Mouse (Mus musculus) erythroblast, adult 5-6 weeks (primary cell): ENCODE results near the gene Pspn. TPM values are rescaled to one million over a fixed set of nuclear protein-coding genes. Genes with fewer than 3 reads are reported as not detected.

Source experiments
- ATAC-seq: replicated peaks from 2 replicates; pipeline ENCODE4 v1.8.0; 2016; ENCODE audit warnings: moderate number of reproducible peaks, mild to moderate bottlenecking, moderate TSS enrichment, inconsistent platforms; ENCODE audit not compliant: poor library complexity, low FRiP score, severe bottlenecking
- total RNA-seq, 2 experiments: library from RNA; stranded (forward) in 1 of 2; stranded (reverse) in 1 of 2; fragments of 150-400 nt in 1 of 2; fragments of 200-764, 138-1000 nt in 1 of 2; gene quantifications; 2 replicates each; pipeline versions ENCODE4 v1.2.3 to v1.2.4; 2015 to 2017; ENCODE audit warnings: low replicate concordance in 2 of 2

The Pspn gene
- total RNA-seq (2015; ENCODE audit: low replicate concordance): not detected in 2 replicates
- 1.5 TPM in 1 of 2 replicates, not detected in the other for total RNA-seq (2017; ENCODE audit: low replicate concordance)

DNA sequence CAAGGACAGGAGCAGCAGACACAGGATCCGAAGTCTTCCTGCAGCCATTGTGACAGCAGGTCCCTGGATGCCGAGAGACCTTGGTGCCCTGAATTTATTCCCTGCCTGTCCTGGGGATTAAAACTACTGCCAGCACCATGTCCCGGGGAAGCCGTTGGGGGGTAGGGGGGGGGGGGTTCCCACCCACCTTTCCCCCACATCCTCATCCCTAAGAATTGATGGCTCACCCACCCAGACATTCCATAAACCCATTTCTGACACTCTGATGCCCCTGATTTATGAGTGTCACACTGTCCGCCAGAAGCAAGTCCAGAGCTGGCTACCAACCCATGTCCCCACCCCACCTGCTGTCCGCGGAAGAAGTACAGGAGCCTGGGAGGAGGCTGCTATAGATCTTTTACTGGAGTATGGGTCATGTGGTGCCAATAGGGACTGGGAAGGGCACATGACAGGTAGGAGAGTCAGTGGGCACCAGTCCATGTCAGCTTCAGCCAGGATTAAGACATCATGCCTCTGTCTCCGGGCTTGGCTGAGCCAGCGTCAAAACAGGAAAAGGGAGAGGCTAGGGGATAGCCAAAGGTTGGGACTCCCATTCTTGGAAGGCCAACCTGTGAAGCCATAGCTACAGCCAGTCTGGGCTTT, at the start of gene Pspn:
Pspn (minus strand) TSS at position 51 of the 642 bp plus-strand sequence.
- no peak for ATAC-seq

DNA sequence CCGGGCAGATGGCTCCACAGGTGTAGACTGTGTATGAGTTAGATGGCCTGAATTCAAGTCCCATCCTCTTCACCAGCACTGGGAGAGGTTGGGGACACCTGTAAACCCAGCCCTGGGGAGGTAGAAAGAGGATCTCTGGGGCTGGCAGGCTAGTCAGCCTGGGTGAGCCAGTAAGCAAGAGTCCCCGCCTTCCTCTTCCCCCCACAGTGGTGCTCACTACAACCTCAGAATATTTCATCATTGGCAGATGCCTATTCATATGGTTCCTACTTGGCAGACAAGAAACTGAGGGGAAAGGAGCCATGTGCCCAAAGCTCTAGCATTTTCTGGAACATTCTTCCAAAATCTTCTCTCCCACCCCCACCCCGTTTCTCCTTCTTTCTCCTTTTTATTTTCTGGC, 49.0 kb upstream of the Pspn start:
- ATAC-seq: no peak

DNA sequence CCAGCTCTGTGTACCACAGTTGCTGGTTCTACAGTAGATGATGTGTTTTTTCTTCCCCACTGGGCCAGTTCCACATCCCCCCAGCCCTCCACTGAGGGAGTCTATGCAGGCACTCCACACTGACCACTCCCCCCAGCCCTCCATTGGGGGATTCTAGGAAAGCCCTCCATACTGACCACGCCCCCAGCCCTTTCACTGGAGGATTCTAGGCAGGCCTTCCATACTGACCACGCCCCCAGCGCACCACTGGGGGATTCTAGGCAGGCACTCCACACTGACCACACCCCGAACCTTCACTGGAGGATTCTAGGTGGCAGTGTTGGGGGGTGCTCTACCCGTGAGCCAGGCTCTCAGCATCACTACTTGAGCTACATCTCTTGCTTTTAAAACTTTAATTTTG, 47.6 kb upstream of the Pspn start:
- ATAC-seq: no peak

DNA sequence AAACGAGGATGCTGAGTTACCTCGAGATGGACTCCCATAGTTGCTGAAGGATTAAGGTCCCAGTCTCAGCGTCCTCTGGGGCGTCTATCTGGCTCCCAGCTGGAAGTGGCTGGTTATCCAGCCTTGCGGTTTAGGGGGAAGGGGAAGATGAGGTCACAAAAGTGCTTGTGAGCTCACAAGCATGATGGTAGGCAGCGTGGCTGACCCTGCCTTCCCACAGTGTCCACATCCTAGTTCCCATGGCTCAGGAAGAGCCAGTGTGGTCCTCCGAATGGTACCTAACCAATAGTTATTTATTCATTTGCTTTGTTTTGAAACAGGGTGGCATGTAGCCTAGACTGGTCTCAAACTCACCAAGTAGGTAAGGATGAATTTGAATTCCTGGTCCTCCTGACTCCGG, 41.7 kb upstream of the Pspn start, which contains the start of gene Slc25a41:
Slc25a41 (minus strand) TSS at position 101 of the 400 bp plus-strand sequence.
- ATAC-seq: no peak

DNA sequence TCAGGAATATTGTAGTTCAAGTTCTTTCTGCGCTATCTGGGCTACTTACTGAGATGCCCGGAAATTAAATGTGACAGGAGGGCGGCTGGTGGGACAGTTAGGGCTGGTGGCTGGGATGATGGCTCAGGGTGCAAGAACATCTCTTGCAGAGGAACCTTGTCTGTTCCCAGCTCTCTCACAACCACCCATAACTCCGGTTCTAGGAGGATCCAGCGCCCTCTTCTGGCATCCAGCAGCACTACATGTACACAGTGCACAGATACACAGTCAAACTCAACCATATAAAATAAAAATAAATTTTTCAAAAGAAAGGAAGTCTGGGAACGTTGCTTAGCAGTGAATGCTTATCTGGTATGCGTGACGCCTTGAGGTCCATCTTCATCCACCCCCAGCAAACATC, 39.2 kb upstream of the Pspn start:
- no peak for ATAC-seq

DNA sequence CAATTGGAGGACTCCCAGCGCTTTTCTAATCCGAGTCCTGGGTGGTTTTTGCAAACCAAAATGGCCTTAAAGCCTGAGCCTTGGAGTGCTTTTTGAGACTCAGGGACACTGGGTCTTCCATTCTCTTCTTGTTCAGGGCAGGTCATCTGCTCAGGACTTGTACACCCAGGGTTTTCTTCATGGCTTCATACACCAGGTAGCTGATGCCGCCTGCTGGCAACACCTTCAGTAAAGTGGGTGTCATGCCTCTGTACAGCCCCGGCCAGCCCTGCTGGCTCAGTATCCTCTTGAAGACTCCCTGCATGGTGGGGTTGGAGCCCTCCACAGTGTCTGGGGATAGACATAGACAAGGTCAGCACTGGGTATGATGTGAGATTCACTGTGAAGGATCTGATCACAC, 33.0 kb upstream of the Pspn start:
- ATAC-seq: no peak

DNA sequence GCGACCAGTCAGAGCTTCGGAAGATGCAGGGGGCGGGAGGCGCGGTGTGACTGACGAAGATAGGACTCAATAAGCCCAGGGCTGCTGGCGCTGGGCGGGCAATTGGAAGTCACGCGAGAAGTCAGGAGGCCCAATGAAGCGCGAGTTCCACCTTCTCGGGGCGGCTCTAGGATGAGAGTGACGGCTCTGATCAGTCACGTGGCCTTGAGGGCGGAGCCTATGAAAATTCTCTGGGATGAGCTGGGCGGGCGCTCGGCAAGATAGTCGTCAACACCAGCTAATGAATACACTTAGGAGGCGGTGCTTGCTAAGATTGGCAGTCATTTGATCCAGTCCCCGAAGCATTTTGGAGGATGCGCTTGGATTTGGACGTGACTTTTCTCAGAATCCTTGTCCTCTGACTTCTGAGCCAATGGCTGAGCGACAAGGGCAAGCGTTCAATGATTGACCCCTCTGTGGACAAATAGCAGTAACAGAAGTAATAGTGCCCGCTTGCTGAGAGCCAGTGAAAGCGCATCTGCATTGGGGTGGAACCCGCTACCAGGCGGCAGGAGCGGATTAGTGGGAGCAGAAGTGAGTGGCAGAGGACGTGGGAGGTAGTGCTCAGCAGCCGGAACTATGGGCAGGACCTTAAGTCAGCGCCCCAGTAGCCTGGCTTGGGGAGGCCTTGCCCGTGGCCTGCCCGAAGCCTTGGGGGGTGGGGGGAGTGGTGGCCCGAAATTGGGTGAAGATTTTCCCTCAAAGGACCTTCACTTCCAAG, 32.0 kb upstream of the Pspn start:
- peak; percentile 88 for ATAC-seq

DNA sequence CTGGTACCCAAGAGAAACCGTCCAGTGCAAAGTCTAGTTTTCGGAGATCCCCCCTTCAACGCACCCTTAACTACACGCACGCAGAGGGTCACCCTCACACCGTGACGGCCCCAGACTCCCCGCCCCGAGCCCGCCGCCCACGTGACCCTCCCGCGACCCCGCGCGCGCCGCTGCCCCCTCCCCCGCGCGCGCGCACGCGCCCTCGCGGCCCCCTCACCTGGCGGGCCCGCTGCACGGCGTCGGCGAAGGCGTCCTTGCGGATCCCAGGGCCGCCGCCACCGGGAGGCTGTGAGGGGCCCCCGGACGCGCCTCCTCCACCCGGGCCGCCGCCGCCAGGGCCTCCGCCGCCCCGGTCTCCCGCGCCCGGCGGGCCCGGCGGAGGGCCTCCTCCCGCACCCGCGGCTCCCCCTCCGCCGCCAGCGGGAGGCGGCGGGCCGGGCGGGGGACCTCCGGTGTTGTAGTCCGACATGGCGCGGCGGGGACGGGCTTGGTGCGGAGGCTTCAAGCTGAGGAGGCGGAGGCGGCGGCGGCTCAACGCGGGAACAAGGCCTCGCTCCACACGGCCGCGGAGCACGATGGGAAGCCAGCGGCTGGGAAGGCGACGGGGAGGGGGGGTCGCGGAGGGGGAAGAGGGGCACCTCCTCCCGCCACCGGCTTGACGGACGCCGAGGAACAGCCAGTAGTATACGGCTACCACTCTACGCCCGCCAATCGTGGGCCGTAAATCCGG, 31.3 kb upstream of the Pspn start, which contains the start of gene Khsrp:
Khsrp (minus strand) TSS at position 592 of the 730 bp plus-strand sequence.
- no peak for ATAC-seq

DNA sequence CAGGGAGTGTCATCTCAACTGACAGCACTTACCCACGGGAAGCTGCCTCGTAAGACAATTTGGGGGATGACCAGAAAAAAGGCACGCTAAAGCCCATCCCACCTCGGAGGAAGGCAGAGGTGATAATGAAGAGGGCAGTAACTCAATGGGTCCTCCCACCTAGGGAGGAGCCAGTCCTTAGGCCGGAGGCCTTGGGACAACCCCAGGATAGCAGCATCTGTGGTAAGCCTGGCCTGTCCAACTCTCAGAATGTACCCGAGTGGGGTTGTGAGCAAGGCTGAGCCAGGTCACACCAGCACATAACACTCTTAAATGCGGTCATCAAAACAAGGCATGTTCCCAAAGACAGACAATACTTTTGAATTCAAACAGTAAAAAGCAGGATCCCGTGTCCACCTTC, 29.9 kb upstream of the Pspn start:
- peak; percentile 63 for ATAC-seq

DNA sequence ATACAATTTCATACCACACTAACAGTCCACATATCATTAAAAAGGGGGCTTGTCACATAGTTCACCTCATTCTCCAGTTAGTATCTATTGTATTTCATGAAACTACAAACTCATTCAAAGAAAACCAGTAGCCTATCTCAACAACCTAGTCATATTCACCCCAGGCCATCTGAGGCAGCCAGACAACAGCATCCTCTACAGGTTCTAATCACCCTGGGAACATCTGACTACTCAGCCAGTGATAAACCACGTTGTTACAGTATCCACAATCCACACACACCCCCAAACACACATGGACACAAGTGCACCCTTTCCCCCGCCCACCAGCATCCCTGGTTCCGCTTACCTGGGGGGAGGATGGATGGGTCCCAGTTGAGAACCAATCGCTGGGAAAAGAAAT, 27.7 kb upstream of the Pspn start:
- ATAC-seq: no peak

DNA sequence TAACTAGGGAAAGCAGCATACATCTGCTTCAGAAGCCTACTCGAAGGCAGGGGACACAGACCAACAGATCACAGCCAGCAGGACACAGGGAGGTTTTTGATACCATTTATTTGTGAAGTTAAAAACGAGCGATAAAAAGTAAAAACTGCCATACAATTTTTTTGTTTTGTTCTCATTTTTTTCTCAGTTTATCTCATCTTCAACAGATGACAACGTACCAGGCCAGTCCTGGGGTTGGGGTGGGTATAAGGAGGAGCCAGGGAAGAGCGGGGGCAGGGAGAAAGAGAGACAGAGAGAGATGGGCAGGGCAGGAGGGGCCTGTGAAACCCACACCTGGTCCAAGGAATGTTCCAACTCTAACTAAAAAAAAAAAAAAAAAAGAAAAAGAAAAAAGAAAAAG, 21.1 kb upstream of the Pspn start:
- ATAC-seq: no peak

DNA sequence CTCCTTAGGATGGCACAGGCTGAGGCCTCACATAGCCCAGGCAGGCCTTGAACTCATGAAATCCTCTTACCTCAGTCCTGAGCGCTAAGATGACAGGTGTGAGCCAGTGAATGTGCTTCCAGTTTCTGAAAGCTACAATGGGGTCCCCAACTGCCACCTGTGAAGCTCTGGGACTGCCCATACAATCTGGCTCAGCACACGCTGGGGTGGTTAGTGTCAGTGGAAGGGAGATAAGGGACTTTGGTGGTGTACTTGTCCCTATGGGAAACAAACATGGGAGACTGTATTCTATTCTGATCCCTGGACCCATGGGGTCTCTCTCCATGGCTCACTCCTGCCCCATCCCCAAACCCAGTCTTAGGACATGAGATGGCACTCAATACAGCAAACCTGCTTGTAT, 19.9 kb upstream of the Pspn start:
- peak; percentile 77 for ATAC-seq

DNA sequence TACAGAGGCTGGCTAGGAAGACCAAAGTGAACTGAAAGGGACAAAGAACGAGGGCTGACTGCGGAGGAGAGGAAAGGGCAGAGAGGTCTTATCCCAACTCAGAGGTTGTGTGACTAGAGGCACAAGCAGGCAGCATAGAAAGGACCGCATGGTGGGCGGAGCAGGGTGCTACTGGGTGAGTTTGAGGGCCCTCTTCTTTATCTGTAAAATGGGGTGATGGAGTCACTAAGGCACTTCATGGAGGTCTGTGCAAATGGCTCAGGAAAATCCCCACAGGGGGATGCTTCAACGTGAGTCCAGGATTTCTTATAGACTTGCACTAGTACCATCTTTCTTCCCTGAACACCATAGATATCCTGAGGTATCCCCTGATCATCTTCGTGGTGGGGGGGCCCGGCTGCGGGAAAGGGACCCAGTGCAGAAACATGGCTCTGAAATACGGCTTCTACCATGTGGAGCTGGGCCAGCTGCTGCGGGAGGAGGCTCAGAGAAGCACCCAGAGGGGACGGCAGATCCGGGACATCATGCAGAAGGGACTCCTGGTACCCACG, 12.5 kb upstream of the Pspn start:
- ATAC-seq: no peak

DNA sequence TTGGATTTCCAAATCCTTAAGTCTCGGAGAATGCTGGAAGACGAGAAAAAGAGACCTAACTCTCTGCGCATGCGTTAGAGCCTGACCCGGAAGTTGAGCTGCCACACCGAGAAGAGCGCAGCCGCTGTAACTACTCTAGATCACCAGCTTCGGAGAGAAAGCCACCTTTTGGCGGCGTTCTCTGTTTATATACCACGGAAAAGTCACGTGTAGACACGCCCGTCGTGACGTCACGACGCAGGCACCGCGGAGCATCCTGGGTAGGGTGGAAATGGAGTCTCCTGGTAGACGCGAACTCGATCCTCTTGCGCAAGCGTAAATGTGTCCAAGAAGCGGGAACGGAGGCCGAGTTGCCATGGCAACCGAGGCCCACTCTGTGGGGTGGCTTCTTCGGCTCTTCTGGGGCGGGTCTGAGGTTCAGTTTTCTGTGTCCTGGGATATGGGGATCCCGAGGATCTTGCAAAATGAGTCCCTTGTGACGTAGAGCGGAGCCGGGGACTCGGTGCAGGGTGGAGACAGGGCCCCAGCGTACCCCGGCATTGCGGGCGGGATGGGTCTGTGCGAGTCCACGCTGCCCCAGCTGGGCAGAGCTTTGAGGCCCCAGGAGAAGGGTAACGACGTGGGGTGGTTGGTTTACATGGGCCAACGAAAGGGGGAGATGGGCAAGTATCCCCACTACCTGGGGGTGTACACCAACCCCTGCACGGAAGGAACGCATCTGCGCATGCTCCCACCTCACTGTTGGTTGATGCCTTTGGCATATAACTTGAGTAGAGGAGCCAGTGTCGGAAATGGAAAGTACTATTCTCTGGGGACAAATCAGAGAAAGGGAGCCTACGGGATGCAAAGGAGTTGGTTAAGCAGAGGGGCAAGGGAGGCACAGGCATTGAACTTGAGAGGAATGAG, 11.7 kb upstream of the Pspn start, which contains the start of the genes Gtf2f1 and Gm17949:
Gtf2f1 (minus strand) TSS at position 53 of the 906 bp plus-strand sequence.
Gm17949 (plus strand) TSS at position 234 of the 906 bp plus-strand sequence.
- ATAC-seq: peak; percentile 88

DNA sequence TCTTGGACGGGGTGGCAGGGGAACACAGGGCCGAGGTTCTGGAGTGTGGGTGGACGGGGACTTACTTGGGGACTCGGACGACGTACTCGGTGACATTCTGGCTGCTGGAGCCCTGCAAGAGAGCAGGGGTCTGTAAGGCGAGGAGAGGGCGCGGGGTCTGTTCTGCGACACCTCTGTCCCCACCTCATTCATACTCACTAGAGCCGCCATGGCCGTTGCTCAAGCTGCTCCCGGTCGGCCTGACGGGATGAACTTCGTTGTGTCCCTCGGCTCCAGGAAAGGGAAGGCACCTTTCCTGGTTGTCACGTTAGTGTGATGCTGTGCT, 11.1 kb upstream of the Pspn start:
- peak; percentile 57 for ATAC-seq

DNA sequence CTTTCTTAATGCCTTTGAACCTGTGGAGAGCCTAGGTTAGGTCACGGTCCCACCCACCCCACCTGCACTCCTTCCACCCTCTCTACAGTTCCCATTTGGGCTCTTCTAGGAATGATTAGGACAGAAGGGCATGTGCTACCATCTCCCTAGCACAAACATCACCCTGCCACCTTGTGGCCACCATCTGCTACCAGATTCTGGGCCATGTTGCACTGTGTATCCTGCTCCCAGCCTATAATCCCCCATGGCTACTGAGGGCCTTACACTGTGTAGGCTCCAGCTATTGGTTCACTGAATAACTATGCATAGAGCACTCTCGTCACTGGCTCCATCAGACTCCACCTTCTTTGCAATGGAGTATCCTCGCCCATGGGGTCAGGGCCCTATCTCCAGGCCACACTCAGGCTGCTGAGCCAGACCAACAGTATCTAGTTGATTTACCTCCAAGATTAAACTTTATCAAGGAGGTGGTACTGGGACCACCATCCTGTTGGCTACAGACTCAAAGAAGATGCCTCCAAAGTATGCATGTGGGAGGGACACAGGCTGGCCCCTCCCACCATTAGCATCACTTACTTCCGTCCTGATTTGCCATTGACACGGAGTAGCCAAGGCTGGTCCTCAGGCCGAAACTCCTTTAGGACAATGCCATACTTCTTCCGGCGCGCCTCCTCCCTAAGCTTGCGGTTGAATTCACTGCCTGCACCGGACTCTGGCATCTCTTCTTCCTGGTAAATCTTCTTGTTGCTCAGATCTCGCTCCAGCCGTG, 7.5 kb upstream of the Pspn start:
- no peak for ATAC-seq

DNA sequence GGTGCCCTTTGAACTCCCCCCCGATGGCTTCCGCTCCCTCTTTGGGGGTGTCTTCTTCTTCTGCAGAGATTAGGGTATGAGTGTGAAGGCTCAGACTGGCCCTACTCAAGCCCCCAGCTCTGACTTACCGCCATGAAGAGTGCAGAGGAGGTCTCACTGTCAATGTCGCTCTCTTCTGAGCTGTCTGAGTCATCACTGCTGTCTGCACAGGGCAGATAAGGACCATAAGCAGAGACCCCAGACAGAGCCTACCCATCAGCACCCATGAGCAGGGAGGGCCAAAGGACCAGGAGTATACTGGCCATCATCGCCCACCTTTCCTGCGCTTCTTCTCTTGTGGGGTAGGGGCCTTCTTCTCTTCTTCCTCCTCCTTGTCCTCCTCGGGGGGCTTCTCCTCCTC, 4.2 kb upstream of the Pspn start:
- no peak for ATAC-seq

DNA sequence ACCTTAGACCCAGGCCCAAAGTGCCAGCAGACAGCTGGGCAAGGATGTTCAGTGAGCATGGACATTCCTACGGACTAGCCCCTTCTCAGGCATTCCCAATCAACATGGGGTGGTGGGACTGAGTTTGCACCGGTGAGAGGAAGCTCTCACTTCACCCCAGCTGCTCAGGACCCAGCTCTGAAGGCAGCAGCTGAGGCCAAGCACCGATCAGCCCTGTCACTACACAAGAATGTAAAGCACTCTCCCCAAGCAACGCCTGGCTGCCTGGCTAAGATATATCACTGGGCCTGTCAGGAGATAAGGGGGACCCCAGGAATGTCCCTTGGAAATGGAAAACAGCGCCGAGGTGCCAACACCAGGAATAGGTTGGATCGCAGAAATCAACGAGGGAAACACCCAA, 1.4 kb upstream of the Pspn start:
- ATAC-seq: no peak

DNA sequence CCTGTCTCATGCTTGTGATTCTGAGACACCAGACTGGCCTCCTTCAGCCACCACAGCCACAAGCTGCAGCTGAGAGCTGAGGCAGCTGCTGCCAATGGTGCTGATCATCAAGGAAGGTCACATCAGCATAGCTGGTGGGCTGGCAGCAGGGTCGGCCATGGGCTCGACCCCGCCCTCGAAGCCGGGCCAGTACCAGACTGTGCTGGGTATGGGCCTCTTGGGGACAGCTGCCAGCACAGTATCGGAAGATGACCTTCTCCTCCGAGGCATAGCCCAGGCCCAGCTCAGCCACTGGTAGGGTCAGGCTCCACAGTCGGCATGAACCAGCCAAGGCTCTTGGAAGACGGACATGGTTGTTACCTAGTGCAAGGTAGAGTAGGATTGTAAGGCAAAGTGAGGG, 404 bp downstream of the Pspn start:
- no peak for ATAC-seq
